Mouse (Mus musculus) ovary, postnatal 14 days (tissue): ENCODE measurements at regions not wholly inside any gene's neighbourhood (a gene's known extent, or its start where the extent isn't known, plus 50 kb on each side); places are given as distances from the start of the nearest gene placed in this dataset.

Experiments used
- DNase-seq: peaks from one replicate; pipeline ENCODE4 v3.0.0; 2022; ENCODE audit warnings: low spot score

DNA sequence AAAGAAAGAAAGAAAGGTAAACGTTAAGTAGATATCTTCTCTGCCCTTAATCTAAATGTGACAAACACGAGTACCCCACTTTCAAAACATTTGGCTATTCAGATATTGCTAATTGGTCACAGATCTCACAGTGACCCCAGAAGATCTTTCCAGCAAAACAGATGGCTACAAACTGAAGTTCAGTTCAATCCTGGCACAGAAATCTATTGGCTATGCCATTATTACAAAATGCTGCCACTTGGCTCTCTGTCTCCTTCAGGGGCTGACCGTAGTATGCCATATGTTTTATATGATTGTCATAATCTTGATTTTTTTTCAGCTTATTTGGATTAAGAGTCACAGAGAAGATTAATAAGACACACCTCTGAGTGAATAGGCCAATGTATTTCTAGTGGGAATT lies 873.2 kb downstream of the Slc22a22 start:
- DNase-seq = no peak

DNA sequence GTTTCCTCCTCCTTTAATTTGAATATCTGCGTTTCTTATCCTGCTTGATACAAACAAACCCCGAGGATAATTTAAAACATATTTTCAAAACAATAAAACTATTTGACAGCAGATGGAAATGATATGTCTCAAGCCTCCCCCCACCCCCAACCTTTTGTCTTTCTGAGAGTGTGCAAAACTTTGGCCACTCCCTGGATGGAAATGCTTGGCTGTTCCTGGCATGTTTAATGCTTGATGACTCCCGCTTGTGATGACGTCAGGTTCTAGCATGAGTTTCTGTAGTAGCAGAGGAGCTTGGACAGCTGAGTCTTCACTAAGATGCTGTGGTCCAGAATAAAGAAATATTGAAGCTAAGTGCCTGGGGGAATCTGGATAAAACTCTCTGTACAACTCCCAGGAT lies 884.8 kb downstream of the Slc22a22 start:
- no peak for DNase-seq

- no peak for DNase-seq
Measured at GRCm38 (mm10) chr15:56580745-56581515, 896.5 kb downstream of the Slc22a22 start.

GRCm38 (mm10) chr15:56563192-56563591 lies 914.2 kb downstream of the Slc22a22 start:
- DNase-seq = no peak

GRCm38 (mm10) chr15:56562785-56563184 lies 914.6 kb downstream of the Slc22a22 start:
- no peak for DNase-seq

DNA sequence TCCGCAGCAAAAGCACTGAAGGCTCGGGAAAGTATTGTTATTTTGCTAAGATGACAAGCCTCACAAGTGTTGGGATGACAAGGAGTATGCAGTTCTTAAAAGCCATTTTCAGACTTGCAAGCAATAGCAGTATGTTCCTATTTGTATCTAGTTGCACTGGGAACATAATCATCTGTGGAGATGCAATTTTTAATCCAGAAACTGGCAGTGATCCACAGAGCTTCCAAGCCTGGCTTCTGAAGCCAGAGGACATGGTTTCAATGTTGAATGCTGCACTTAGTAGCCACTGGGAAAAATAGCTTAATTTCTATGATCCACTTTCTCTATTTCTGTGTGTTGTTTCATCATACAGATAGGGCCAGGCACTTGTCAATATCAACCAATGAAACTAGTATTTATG lies 915.3 kb downstream of the Slc22a22 start:
- no peak for DNase-seq

- DNase-seq = peak; percentile 5
Measured at GRCm38 (mm10) chr15:56554386-56554785, 923.0 kb downstream of the Slc22a22 start.

DNA sequence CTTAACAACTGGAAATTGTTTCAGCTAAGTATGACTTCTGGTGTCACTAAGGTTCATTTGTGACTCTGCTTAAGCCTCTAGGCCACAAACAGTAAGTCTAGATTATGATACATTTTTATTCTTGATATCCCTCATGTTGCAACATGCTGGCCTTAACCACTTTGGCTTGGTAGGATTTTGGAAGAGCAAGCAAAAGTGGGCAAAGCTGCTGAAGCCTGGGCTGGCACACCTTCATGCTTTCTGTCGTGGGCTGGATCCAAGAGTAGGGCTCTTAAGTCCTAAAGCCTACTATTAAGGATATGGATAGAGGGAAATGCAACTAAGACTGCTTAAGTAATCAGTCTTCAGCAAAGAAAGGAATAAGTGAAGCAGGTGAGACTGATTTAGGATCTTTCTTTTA lies 923.6 kb downstream of the Slc22a22 start:
- no peak for DNase-seq

DNA sequence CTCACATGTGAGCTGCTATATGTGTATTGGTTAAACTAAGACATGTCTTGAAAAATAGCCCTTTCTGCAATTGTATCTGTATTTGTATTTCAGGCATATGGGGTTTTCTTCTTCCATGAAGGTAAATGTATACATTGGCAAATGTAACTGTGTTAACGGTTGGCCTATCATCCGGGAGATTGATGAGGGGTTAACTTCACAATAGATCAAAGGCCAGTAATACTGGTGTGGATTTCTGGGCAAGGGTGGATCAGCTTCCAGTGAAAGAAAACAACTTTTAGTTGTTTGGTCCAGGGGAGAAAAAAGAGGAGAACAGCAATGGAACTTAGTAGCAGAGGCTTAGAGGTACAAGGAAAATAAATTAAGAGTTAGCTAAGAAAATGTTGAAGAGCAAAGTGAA lies 945.9 kb downstream of the Slc22a22 start:
- DNase-seq = no peak

GRCm38 (mm10) chr15:56518379-56518778 lies 959.0 kb downstream of the Slc22a22 start:
- no peak for DNase-seq

DNA sequence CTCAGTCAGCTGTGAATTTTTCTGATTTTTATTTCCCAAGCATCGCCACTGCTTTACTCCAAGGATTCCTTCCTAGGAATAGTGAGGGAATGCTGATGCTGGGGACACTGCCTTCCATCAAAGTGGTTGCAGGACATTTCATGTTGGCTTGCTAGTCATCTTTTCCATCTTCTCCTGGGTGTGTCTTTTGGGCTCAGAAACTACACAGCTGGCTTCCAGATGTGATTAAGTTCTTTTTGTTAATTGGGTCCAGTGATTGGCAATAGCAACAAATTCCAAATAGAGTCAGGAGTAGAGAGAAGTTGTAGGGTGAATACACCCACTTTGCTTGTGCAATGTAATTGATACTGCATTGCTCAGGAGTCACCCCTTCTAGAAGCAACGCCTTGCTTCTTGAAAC lies 961.3 kb downstream of the Slc22a22 start:
- no peak for DNase-seq

- DNase-seq = no peak
Measured at GRCm38 (mm10) chr15:56498774-56499173, 978.7 kb downstream of the Slc22a22 start.

GRCm38 (mm10) chr15:56497757-56498156 lies 979.7 kb downstream of the Slc22a22 start:
- no peak for DNase-seq

GRCm38 (mm10) chr15:56496355-56496754 lies 981.1 kb downstream of the Slc22a22 start:
- DNase-seq = no peak

DNA sequence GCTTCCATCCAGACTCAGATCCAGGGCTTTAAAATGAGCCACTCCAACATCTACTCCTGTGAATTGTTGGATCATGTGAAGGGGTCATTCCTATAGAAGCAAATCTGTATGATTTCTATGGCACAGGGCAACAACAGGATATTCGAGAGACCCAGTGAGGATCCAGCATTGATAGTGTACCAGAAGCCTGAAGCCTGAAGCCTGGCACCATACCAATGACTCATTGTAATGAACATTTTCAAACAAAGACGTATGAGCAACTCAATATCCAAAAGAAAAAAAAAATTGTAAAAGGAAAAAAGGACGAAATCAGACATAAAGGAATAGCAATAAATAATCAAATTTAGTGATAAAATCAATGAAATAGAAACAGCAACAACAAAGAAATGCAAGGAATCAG lies 991.5 kb downstream of the Slc22a22 start:
- DNase-seq = no peak

GRCm38 (mm10) chr15:56484693-56485092 lies 992.7 kb downstream of the Slc22a22 start:
- DNase-seq = no peak

GRCm38 (mm10) chr15:56479682-56480081 lies 997.7 kb downstream of the Slc22a22 start:
- DNase-seq = no peak

DNA sequence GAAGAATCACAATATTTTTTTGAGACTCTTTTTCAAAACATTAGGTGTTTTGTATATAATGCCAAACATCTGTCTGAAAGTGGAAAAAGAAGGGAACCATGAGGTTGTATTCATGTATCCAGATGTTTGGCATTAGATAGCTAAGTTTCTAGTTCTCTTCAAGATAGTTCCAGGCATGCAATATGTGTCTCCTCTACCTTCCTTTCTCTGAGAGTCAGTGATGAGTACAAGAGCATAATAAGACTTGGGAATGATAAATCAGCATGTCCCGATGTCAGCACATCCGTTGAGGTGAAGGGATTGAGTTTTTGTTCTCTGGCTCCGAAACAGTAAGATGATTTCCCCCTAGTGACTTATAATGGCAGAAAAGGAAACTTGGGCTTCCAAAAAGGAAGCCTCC lies 998.4 kb downstream of the Slc22a22 start:
- no peak for DNase-seq

- DNase-seq = no peak
Measured at GRCm38 (mm10) chr15:56473679-56474078, 1003.7 kb downstream of the Slc22a22 start.

GRCm38 (mm10) chr15:56451881-56452280 lies 1025.5 kb downstream of the Slc22a22 start:
- no peak for DNase-seq

GRCm38 (mm10) chr15:56448015-56448645 lies 1029.3 kb downstream of the Slc22a22 start:
- no peak for DNase-seq

- DNase-seq = no peak
Measured at GRCm38 (mm10) chr15:56440171-56440570, 1037.3 kb downstream of the Slc22a22 start.

- DNase-seq = no peak
Measured at GRCm38 (mm10) chr15:56438370-56438769, 1039.1 kb downstream of the Slc22a22 start.

DNA sequence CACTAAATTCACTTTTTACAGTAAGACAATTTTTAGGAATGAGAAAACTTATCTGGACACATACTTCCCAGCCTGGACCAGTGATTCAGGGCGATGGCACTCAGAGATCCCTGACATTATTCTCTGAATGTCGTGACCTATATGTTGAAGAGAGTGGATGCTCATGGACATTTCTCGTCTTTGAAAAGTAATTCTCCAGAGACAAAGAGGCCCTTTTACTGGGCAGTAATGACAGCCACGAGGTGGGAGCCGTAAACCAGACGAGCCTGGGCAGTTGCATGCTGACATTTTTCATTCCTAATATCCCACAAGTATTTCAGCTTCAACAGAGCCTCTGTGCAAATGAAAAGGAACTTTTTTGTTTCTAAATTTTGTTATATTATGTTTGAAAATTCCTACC lies 1041.3 kb downstream of the Slc22a22 start:
- DNase-seq = no peak
